Mouse (Mus musculus): ENCODE measurements at regions not wholly inside any gene's neighbourhood (a gene's known extent, or its start where the extent isn't known, plus 50 kb on each side); places are given as distances from the start of the nearest gene placed in this dataset.

- H3K4me2 ChIP-seq, result no peak overlapping the region
- H3K36me3 ChIP-seq, result no peaks in the 10 kb centered on the region
- H3K4me3 ChIP-seq (replicated peaks), result no peak overlapping the region
- H3K27ac ChIP-seq, result no peak overlapping the region
- H3K27me3 ChIP-seq, result no peaks in the 10 kb centered on the region
- 74% methylated on average over 6 of the region's 6 CpGs for WGBS (ENCODE audit: insufficient replicate concordance)
- DNase-seq, result no peak
- no peak overlapping the region for H3K9ac ChIP-seq
- H3K4me1 ChIP-seq (replicated peaks), result no peaks in the 10 kb centered on the region
- ATAC-seq (ENCODE audit: low read depth), result no peak
- no peaks in the 10 kb centered on the region for H3K9me3 ChIP-seq (replicated peaks)
Observed at GRCm38 (mm10) chr4:33705722-33706121, 218.7 kb upstream of the Cnr1 start.

- 49% methylated on average over 10 of the region's 10 CpGs for whole genome bisulfite sequencing (ENCODE audit: insufficient replicate concordance)
- H3K4me2 ChIP-seq, result no peak overlapping the region
- no peaks in the 10 kb centered on the region for H3K27me3 ChIP-seq
- DNase-seq (no peak), ATAC-seq (ENCODE audit: low read depth) (no peak)
- H3K36me3 ChIP-seq, result no peaks in the 10 kb centered on the region
- H3K9ac ChIP-seq, result no peak overlapping the region
- H3K4me3 ChIP-seq (replicated peaks), result no peak overlapping the region
- H3K9me3 ChIP-seq (replicated peaks), result no peaks in the 10 kb centered on the region
- H3K27ac ChIP-seq, result no peak overlapping the region
- no peaks in the 10 kb centered on the region for H3K4me1 ChIP-seq (replicated peaks)
Observed at GRCm38 (mm10) chr4:33706785-33707184, 217.6 kb upstream of the Cnr1 start.

GRCm38 (mm10) chr4:33716475-33717117 lies 207.8 kb upstream of the Cnr1 start:
- H3K36me3 ChIP-seq, result no peaks in the 10 kb centered on the region
- no peak overlapping the region for H3K9ac ChIP-seq
- no peaks in the 10 kb centered on the region for H3K4me1 ChIP-seq (replicated peaks)
- H3K4me2 ChIP-seq, result 0 out of 2 replicates have a peak overlapping the region, but pooled peaks have one; percentile 19
- DNase-seq (no peak), ATAC-seq (ENCODE audit: low read depth) (0 out of 2 replicates have a peak, but pooled peaks have one; percentile 29)
- WGBS (ENCODE audit: insufficient replicate concordance), result 16% methylated on average over 20 of the region's 20 CpGs
- no peak overlapping the region for H3K4me3 ChIP-seq (replicated peaks)
- H3K9me3 ChIP-seq (replicated peaks), result no peaks in the 10 kb centered on the region
- no peak overlapping the region for H3K27ac ChIP-seq
- no peaks in the 10 kb centered on the region for H3K27me3 ChIP-seq

GRCm38 (mm10) chr4:33720972-33721371 lies 203.4 kb upstream of the Cnr1 start:
- no peak for ATAC-seq (ENCODE audit: low read depth)
- DNase-seq, result no peak
- H3K27me3 ChIP-seq, result no peaks in the 10 kb centered on the region
- no peaks in the 10 kb centered on the region for H3K9me3 ChIP-seq (replicated peaks)
- H3K9ac ChIP-seq, result no peak overlapping the region
- H3K4me1 ChIP-seq (replicated peaks), result no peaks in the 10 kb centered on the region
- no peak overlapping the region for H3K27ac ChIP-seq
- H3K36me3 ChIP-seq, result no peaks in the 10 kb centered on the region
- H3K4me3 ChIP-seq (replicated peaks), result no peak overlapping the region
- 46% methylated on average over 10 of the region's 10 CpGs for WGBS (ENCODE audit: insufficient replicate concordance)
- H3K4me2 ChIP-seq, result no peak overlapping the region

GRCm38 (mm10) chr4:33721971-33722370 lies 202.4 kb upstream of the Cnr1 start:
- no peaks in the 10 kb centered on the region for H3K4me1 ChIP-seq (replicated peaks)
- no peak overlapping the region for H3K9ac ChIP-seq
- no peak overlapping the region for H3K27ac ChIP-seq
- H3K36me3 ChIP-seq, result no peaks in the 10 kb centered on the region
- no peak overlapping the region for H3K4me2 ChIP-seq
- no peaks in the 10 kb centered on the region for H3K9me3 ChIP-seq (replicated peaks)
- DNase-seq (no peak), ATAC-seq (ENCODE audit: low read depth) (no peak)
- no peak overlapping the region for H3K4me3 ChIP-seq (replicated peaks)
- no peaks in the 10 kb centered on the region for H3K27me3 ChIP-seq
- WGBS (ENCODE audit: insufficient replicate concordance), result 64% methylated on average over 4 of the region's 4 CpGs

- Histone ChIP-seq H3K27ac (no peak overlapping the region), H3K9me3 (replicated peaks) (no peaks in the 10 kb centered on the region), H3K4me3 (replicated peaks) (no peak overlapping the region), H3K27me3 (0 out of 2 replicates have a peak, but pooled peaks cover 3% of the 10 kb centered on the region), H3K9ac (no peak overlapping the region), H3K4me1 (replicated peaks) (no peaks in the 10 kb centered on the region), H3K36me3 (no peaks in the 10 kb centered on the region), H3K4me2 (no peak overlapping the region)
- DNase-seq (no peak), ATAC-seq (ENCODE audit: low read depth) (no peak)
- WGBS (ENCODE audit: insufficient replicate concordance), result 74% methylated on average over 4 of the region's 4 CpGs
Observed at GRCm38 (mm10) chr4:33731837-33732236, 192.6 kb upstream of the Cnr1 start.

GRCm38 (mm10) chr4:33734923-33735322 lies 189.5 kb upstream of the Cnr1 start:
- Histone ChIP-seq H3K9ac (no peak overlapping the region), H3K4me2 (no peak overlapping the region), H3K27me3 (0 out of 2 replicates have a peak, but pooled peaks cover 3% of the 10 kb centered on the region), H3K4me1 (replicated peaks) (peaks cover 16% of the 10 kb centered on the region; the same call in 1 of the 2 replicates), H3K9me3 (replicated peaks) (no peaks in the 10 kb centered on the region), H3K27ac (no peak overlapping the region), H3K4me3 (replicated peaks) (no peak overlapping the region), H3K36me3 (no peaks in the 10 kb centered on the region)
- ATAC-seq (ENCODE audit: low read depth) (no peak), DNase-seq (no peak)
- WGBS (ENCODE audit: insufficient replicate concordance), result 54% methylated on average over 8 of the region's 8 CpGs

- 31% methylated on average over 3 of the region's 3 CpGs for WGBS (ENCODE audit: insufficient replicate concordance)
- no peaks in the 10 kb centered on the region for H3K36me3 ChIP-seq
- no peak overlapping the region for H3K4me3 ChIP-seq (replicated peaks)
- H3K9ac ChIP-seq, result no peak overlapping the region
- no peak for DNase-seq
- no peak for ATAC-seq (ENCODE audit: low read depth)
- H3K4me1 ChIP-seq (replicated peaks), result peaks cover 16% of the 10 kb centered on the region; the same call in 1 of the 2 replicates
- no peak overlapping the region for H3K4me2 ChIP-seq
- 0 out of 2 replicates have a peak, but pooled peaks cover 3% of the 10 kb centered on the region for H3K27me3 ChIP-seq
- H3K27ac ChIP-seq, result no peak overlapping the region
- H3K9me3 ChIP-seq (replicated peaks), result no peaks in the 10 kb centered on the region
Observed at GRCm38 (mm10) chr4:33735442-33735966, 188.9 kb upstream of the Cnr1 start.

GRCm38 (mm10) chr4:33736061-33736701 lies 188.2 kb upstream of the Cnr1 start:
- Histone ChIP-seq H3K9me3 (replicated peaks) (no peaks in the 10 kb centered on the region), H3K9ac (no peak overlapping the region), H3K36me3 (no peaks in the 10 kb centered on the region), H3K4me2 (no peak overlapping the region), H3K4me1 (replicated peaks) (peaks cover 16% of the 10 kb centered on the region; the same call in 1 of the 2 replicates), H3K27me3 (0 out of 2 replicates have a peak, but pooled peaks cover 3% of the 10 kb centered on the region), H3K27ac (no peak overlapping the region), H3K4me3 (replicated peaks) (no peak overlapping the region)
- 57% methylated on average over 9 of the region's 9 CpGs for WGBS (ENCODE audit: insufficient replicate concordance)
- ATAC-seq (ENCODE audit: low read depth) (no peak), DNase-seq (no peak)

GRCm38 (mm10) chr4:33737337-33737736 lies 187.1 kb upstream of the Cnr1 start:
- 53% methylated on average over 1 of the region's 1 CpGs for WGBS (ENCODE audit: insufficient replicate concordance)

GRCm38 (mm10) chr4:33737859-33738417 lies 186.5 kb upstream of the Cnr1 start:
- Histone ChIP-seq H3K27ac (no peak overlapping the region), H3K9me3 (replicated peaks) (no peaks in the 10 kb centered on the region), H3K27me3 (0 out of 2 replicates have a peak, but pooled peaks cover 3% of the 10 kb centered on the region), H3K4me2 (no peak overlapping the region), H3K4me1 (replicated peaks) (peaks cover 16% of the 10 kb centered on the region; the same call in 1 of the 2 replicates), H3K36me3 (no peaks in the 10 kb centered on the region), H3K9ac (no peak overlapping the region), H3K4me3 (replicated peaks) (no peak overlapping the region)
- DNase-seq (peak; percentile 42), ATAC-seq (ENCODE audit: low read depth) (peak; percentile 90)
- WGBS (ENCODE audit: insufficient replicate concordance), result 11% methylated on average over 8 of the region's 8 CpGs

More at GRCm38 (mm10) chr4:33737337-33737736, 187.1 kb upstream of the Cnr1 start:
- no peaks in the 10 kb centered on the region for H3K9me3 ChIP-seq (replicated peaks)
- DNase-seq (no peak), ATAC-seq (ENCODE audit: low read depth) (no peak)
- H3K4me1 ChIP-seq (replicated peaks), result peaks cover 16% of the 10 kb centered on the region; the same call in 1 of the 2 replicates
- H3K4me3 ChIP-seq (replicated peaks), result no peak overlapping the region
- no peak overlapping the region for H3K4me2 ChIP-seq
- 0 out of 2 replicates have a peak, but pooled peaks cover 3% of the 10 kb centered on the region for H3K27me3 ChIP-seq
- H3K27ac ChIP-seq, result no peak overlapping the region
- no peak overlapping the region for H3K9ac ChIP-seq
- no peaks in the 10 kb centered on the region for H3K36me3 ChIP-seq

All from liver, embryonic 13.5 days (tissue).